Mouse (Mus musculus): ENCODE measurements around the gene Slc44a4. TPM values are rescaled to one million over a fixed set of nuclear protein-coding genes. Genes with fewer than 3 reads are reported as not detected.
"Not testable (repeated sequence)": the region's sequence is repeated elsewhere in the genome, so short reads cannot be mapped to it uniquely, and the experiment has no call there.

Gene Slc44a4
- polyA plus RNA-seq, 1 experiment from 2014 or later, result 56.2 TPM

- peak overlapping the region; percentile 45 for H3K27ac ChIP-seq
- ATAC-seq, result peak; percentile 42; the same call in 1 of the 2 replicates
These were observed 17.5 kb downstream of the Slc44a4 start for GRCm38 (mm10) chr17:34931735-34932098.

GRCm38 (mm10) chr17:34932287-34932686 is 18.0 kb downstream of the Slc44a4 start:
- Histone ChIP-seq H3K4me2 (replicated peaks) (peak overlapping the region; percentile 91), H3K27me3 (replicated peaks) (no peaks in the 10 kb centered on the region), H3K4me1 (replicated peaks) (peaks cover 19% of the 10 kb centered on the region), H3K36me3 (0 out of 2 replicates have a peak, but pooled peaks cover 3% of the 10 kb centered on the region), H3K9me3 (no peaks in the 10 kb centered on the region), H3K27ac (no peak overlapping the region), H3K9ac (peak overlapping the region; percentile 79), H3K4me3 (replicated peaks) (peak overlapping the region; percentile 75)
- WGBS, result 65% methylated on average over 8 of the region's 8 CpGs
- no peak for ATAC-seq

More at GRCm38 (mm10) chr17:34931735-34932098, 17.5 kb downstream of the Slc44a4 start:
- WGBS, result 6% methylated on average over 14 of the region's 14 CpGs
- Histone ChIP-seq H3K36me3 (0 out of 2 replicates have a peak, but pooled peaks cover 3% of the 10 kb centered on the region), H3K4me1 (replicated peaks) (peaks cover 19% of the 10 kb centered on the region), H3K4me3 (replicated peaks) (peak overlapping the region; percentile 75), H3K27me3 (replicated peaks) (no peaks in the 10 kb centered on the region), H3K9me3 (no peaks in the 10 kb centered on the region), H3K4me2 (replicated peaks) (peak overlapping the region; percentile 91), H3K9ac (peak overlapping the region; percentile 79)

- ATAC-seq, result no peak
- Histone ChIP-seq H3K4me3 (replicated peaks) (no peak overlapping the region; the same call in 1 of the 2 replicates), H3K36me3 (0 out of 2 replicates have a peak, but pooled peaks cover under 1% of the 10 kb centered on the region), H3K9ac (no peak overlapping the region), H3K4me2 (replicated peaks) (peak overlapping the region; percentile 36), H3K9me3 (no peaks in the 10 kb centered on the region), H3K27ac (no peak overlapping the region), H3K27me3 (replicated peaks) (no peaks in the 10 kb centered on the region), H3K4me1 (replicated peaks) (peaks cover 19% of the 10 kb centered on the region)
- 66% methylated on average over 24 of the region's 24 CpGs for WGBS
These were observed 19.8 kb downstream of the Slc44a4 start for GRCm38 (mm10) chr17:34934031-34934430.

DNA sequence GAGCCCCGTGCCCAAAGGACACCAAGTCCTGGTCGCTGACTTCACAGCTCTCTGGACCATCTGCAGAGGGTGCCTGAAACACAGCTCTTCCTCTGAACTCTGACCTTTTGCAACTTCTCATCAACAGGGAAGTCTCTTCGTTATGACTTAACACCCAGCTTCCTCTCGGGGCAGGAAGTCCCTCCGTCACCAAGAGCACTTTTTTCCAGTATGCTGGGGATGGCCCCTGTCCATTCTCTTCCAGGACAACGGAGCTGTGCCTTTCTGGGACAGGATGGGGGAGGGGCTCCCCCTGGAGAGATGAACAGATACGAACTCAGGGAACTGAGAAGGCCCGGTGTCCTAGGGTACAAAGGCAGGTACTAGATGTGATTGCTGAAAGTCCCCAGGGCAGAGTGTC is 20.6 kb downstream of the Slc44a4 start:
- no peak overlapping the region for H3K27ac ChIP-seq
- H3K9me3 ChIP-seq, result no peaks in the 10 kb centered on the region
- 52% methylated on average over 8 of the region's 8 CpGs for WGBS
- H3K4me2 ChIP-seq (replicated peaks), result peak overlapping the region; percentile 36; the same call in 1 of the 2 replicates
- H3K36me3 ChIP-seq, result no peaks in the 10 kb centered on the region
- H3K27me3 ChIP-seq (replicated peaks), result no peaks in the 10 kb centered on the region
- no peak overlapping the region for H3K4me3 ChIP-seq (replicated peaks)
- peaks cover 19% of the 10 kb centered on the region for H3K4me1 ChIP-seq (replicated peaks)
- no peak for ATAC-seq
- peak overlapping the region; percentile 17; the same call in 1 of the 2 replicates for H3K9ac ChIP-seq

- Histone ChIP-seq H3K4me1 (replicated peaks) (peaks cover 18% of the 10 kb centered on the region), H3K27ac (no peak overlapping the region), H3K9ac (no peak overlapping the region), H3K4me2 (replicated peaks) (no peak overlapping the region), H3K4me3 (replicated peaks) (no peak overlapping the region), H3K9me3 (no peaks in the 10 kb centered on the region), H3K36me3 (no peaks in the 10 kb centered on the region), H3K27me3 (replicated peaks) (no peaks in the 10 kb centered on the region)
- ATAC-seq, result no peak
- 78% methylated on average over 6 of the region's 6 CpGs for WGBS
These were observed 23.8 kb downstream of the Slc44a4 start for GRCm38 (mm10) chr17:34937960-34938505.

DNA sequence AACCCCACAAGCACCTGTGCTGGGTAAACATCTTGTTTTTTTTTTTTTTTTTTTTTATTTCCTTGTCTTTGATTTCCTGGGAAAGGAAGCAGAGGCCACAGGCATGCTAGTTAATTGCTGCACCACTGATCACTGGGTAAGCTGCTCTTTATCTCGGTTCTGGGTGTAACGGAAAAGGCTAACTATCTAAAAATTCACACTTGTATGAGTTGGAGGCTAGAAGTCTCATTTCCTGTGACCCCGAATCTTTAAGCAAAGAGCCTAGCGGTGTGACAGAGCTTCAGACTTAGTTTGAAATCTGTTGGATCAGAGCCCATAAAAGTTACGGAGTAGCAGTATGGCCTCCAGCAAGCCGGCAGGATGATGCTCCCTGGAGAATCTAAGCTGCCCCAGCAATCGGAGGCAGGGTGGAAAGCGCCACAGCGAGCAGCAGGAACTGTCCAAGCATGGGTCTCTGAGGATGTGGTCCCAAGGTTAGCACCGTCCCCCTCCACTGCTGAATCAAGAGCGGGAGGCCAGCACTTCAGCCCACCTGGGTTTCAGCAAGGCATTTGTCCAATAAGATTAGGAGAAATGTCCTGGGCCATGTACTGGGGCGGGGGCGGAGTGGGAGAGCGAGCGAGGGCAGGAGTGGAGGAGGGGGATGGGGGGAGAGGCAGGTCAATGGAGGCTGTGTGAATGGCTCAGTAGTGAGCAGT is 27.2 kb downstream of the Slc44a4 start:
- Histone ChIP-seq H3K9ac (peak overlapping the region; percentile 36; the same call in 1 of the 2 replicates), H3K27me3 (replicated peaks) (no peaks in the 10 kb centered on the region), H3K4me2 (replicated peaks) (peak overlapping the region; percentile 61), H3K36me3 (no peaks in the 10 kb centered on the region), H3K4me3 (replicated peaks) (peak overlapping the region; percentile 24), H3K9me3 (no peaks in the 10 kb centered on the region), H3K4me1 (replicated peaks) (peaks cover 7% of the 10 kb centered on the region; the same call in 1 of the 2 replicates), H3K27ac (peak overlapping the region; percentile 13)
- ATAC-seq, result 0 out of 2 replicates have a peak, but pooled peaks have one; percentile 26
- WGBS, result 9% methylated on average over 15 of the region's 15 CpGs

DNA sequence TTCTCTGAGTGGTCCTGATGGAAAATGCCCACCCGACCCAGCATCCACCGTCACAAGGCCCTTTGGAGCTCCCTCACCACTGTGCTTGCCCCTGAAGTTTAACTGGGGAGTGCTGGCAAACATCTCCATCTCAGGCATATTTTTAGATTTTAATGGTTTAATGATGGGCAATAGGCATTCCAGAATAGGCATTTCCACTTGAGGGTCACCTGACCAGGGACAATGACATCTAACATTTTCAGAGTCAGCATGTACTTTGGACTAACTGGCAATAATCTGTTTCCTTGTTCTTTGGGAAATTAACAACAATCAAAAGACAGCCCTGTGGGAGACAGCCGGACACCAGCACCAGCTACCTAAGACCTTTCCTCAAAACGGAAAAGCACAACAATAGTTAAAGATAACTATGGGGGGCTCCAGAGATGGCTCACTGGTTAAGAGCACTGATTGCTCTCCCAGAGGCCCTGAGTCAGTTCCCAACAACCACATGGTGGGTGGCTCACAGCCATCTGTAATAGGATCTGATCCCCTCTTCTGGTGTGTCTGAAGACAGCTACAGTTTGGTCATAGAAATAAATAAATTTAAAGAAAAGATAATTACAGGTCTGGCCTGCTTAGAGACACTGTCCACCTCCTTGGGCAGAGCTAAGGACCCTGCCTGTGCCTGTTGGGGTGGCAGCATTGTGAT is 29.0 kb downstream of the Slc44a4 start:
- Histone ChIP-seq H3K27ac (peak overlapping the region; percentile 66), H3K4me3 (replicated peaks) (no peak overlapping the region), H3K4me2 (replicated peaks) (0 out of 2 replicates have a peak overlapping the region, but pooled peaks have one; percentile 7), H3K27me3 (replicated peaks) (no peaks in the 10 kb centered on the region), H3K9me3 (no peaks in the 10 kb centered on the region), H3K4me1 (replicated peaks) (peaks cover 7% of the 10 kb centered on the region; the same call in 1 of the 2 replicates), H3K9ac (no peak overlapping the region), H3K36me3 (no peaks in the 10 kb centered on the region)
- WGBS, result 55% methylated on average over 4 of the region's 4 CpGs
- ATAC-seq, result peak; percentile 61

GRCm38 (mm10) chr17:34944362-34944761 is 30.1 kb downstream of the Slc44a4 start:
- Histone ChIP-seq H3K9ac (no peak overlapping the region), H3K4me3 (replicated peaks) (no peak overlapping the region), H3K27me3 (replicated peaks) (no peaks in the 10 kb centered on the region), H3K27ac (0 out of 2 replicates have a peak overlapping the region, but pooled peaks have one; percentile 22), H3K4me1 (replicated peaks) (peaks cover 7% of the 10 kb centered on the region; the same call in 1 of the 2 replicates), H3K4me2 (replicated peaks) (no peak overlapping the region), H3K9me3 (no peaks in the 10 kb centered on the region), H3K36me3 (no peaks in the 10 kb centered on the region)
- ATAC-seq, result no peak

DNA sequence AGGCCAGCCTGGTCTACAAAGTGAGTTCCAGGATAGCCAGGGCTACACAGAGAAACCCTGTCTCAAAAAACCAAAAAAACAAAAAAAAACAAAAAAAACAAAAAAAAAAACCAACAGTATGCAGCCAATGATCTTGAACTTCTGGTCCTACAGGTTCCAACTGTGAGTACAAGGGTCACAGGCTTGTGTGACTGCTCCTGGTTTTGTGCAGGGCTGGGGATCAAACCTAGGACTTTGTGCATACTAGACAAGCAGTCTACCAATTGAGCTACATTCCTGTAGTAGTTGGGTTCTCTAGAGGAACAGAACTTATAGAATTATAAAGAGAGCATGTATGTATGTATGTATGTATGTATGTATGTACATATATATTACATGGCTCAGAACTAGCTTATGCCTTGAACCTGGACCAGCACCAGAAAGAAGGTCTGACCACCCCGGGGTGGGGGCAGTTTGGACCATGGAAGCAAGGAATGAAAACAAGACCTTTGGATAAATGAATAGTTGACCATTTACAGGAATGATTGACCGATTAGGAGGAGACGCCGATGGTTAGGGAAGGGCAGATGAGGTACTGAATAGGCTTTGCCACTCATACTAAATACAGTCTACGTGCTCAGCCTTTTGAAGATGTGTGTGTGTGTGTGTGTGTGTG is 32.3 kb downstream of the Slc44a4 start:
- no peak overlapping the region for H3K27ac ChIP-seq

DNA sequence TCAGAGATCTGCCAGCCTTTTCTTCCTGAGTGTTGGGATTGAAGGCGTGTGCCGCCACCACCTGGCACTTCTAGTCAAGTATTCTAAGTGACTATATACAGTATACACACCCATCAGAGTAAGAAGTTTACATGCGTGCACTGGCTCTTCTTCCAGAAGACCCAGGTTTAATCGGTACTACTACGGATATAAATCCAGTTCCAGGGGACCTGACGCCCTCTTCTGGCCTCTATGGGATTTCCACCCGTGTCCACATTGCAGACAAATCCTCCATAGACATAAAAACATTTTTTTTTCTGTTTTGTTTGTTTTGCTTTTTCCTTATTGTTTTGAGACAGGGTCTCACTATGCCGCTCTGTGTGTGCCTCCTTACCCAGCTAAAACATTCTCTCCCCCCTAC is 33.3 kb downstream of the Slc44a4 start:
- no peak overlapping the region for H3K4me3 ChIP-seq (replicated peaks)
- H3K27ac ChIP-seq, result no peak overlapping the region
- H3K9me3 ChIP-seq, result no peaks in the 10 kb centered on the region
- H3K4me2 ChIP-seq (replicated peaks), result no peak overlapping the region
- H3K27me3 ChIP-seq (replicated peaks), result no peaks in the 10 kb centered on the region
- ATAC-seq, result no peak
- WGBS, result 19% methylated on average over 8 of the region's 8 CpGs
- H3K36me3 ChIP-seq, result peaks cover 8% of the 10 kb centered on the region
- peaks cover 7% of the 10 kb centered on the region; the same call in 1 of the 2 replicates for H3K4me1 ChIP-seq (replicated peaks)
- no peak overlapping the region for H3K9ac ChIP-seq

More for the DNA sequence above, 32.3 kb downstream of the Slc44a4 start:
- Histone ChIP-seq H3K36me3 (peaks cover 8% of the 10 kb centered on the region), H3K4me1 (replicated peaks) (peaks cover 11% of the 10 kb centered on the region; the same call in 1 of the 2 replicates), H3K27me3 (replicated peaks) (no peaks in the 10 kb centered on the region), H3K4me3 (replicated peaks) (no peak overlapping the region), H3K9me3 (no peaks in the 10 kb centered on the region), H3K4me2 (replicated peaks) (no peak overlapping the region), H3K9ac (no peak overlapping the region)
- no peak for ATAC-seq
- WGBS, result 82% methylated on average over 5 of the region's 5 CpGs

GRCm38 (mm10) chr17:34948721-34949552 is 34.7 kb downstream of the Slc44a4 start:
- H3K27me3 ChIP-seq (replicated peaks); H3K4me3 ChIP-seq (replicated peaks); H3K9me3 ChIP-seq; H3K36me3 ChIP-seq; H3K4me1 ChIP-seq (replicated peaks); ATAC-seq; H3K9ac ChIP-seq; H3K4me2 ChIP-seq (replicated peaks): not testable (repeated sequence)
- H3K27ac ChIP-seq, result peak overlapping the region; percentile 82
- WGBS, result 58% methylated on average over 9 of the region's 9 CpGs
